Mouse (Mus musculus) heart, postnatal 25 days (tissue): Measurements from ENCODE around the gene Dapk3. TPM values are rescaled to one million over a fixed set of nuclear protein-coding genes. Genes with fewer than 3 reads are reported as not detected.
"Not testable (repeated sequence)": the region's sequence is repeated elsewhere in the genome, so short reads cannot be mapped to it uniquely, and the experiment has no call there.

Experiments
- DNase-seq: peaks from one replicate; pipeline ENCODE4 v3.0.0; 2022; ENCODE audit warnings: low spot score
- intact Hi-C: fragments of 180-260 bp; cut with DNase I; formaldehyde crosslinking; loops from one replicate; pipeline ENCODE4 v1.15.1; 2025
- total RNA-seq, 2 experiments: library from RNA; stranded (reverse); gene quantifications; 2 replicates each; pipeline ENCODE4 v1.2.3; 2021

The Dapk3 gene
- total RNA-seq, 2 experiments from 2014 or later, result 26.4 to 28.7 TPM

- peak; percentile 97 for DNase-seq
- intact Hi-C loops, result loop anchor here (5.0 kb wide), 1 partner anchor 159 kb away; no protein-coding TSS in a partner anchor
Observed at GRCm38 (mm10) chr10:81176466-81177271, 6.1 kb upstream of the Dapk3 start, which contains the start of gene Eef2. Gene Eef2, plus strand, starts transcription at chr10:81176631.

GRCm38 (mm10) chr10:81177491-81177925 lies 5.3 kb upstream of the Dapk3 start:
- DNase-seq, result no peak
- intact Hi-C loops, result loop anchor here (5.0 kb wide), 1 partner anchor 160 kb away; no protein-coding TSS in a partner anchor

GRCm38 (mm10) chr10:81177958-81178712 lies 4.7 kb upstream of the Dapk3 start:
- intact Hi-C loops, result loop anchor here (5.0 kb wide), 1 partner anchor 161 kb away; no protein-coding TSS in a partner anchor
- no peak for DNase-seq

- intact Hi-C loops, result loop anchor here (5.0 kb wide), 1 partner anchor 162 kb away; no protein-coding TSS in a partner anchor
Observed at GRCm38 (mm10) chr10:81178927-81179326, 3.9 kb upstream of the Dapk3 start.

GRCm38 (mm10) chr10:81179451-81180342 lies 3.1 kb upstream of the Dapk3 start:
- no peak for DNase-seq
- intact Hi-C loops, result loop anchor here (5.0 kb wide), 1 partner anchor 162 kb away; no protein-coding TSS in a partner anchor

More at GRCm38 (mm10) chr10:81178927-81179326, 3.9 kb upstream of the Dapk3 start:
- no peak for DNase-seq

- no peak for DNase-seq
- intact Hi-C loops, result no loop called here
Observed at GRCm38 (mm10) chr10:81180946-81181345, 1.9 kb upstream of the Dapk3 start.

- DNase-seq, intact Hi-C loops: not testable (repeated sequence)
Observed at GRCm38 (mm10) chr10:81181860-81182259, 945 bp upstream of the Dapk3 start.

- no peak for DNase-seq
- intact Hi-C loops, result no loop called here
Observed at GRCm38 (mm10) chr10:81183805-81184204, 1.0 kb downstream of the Dapk3 start, which contains the start of gene 4930442H23Rik. Gene 4930442H23Rik, minus strand, starts transcription at chr10:81183849.

- no peak for DNase-seq
- intact Hi-C loops, result no loop called here
Observed at GRCm38 (mm10) chr10:81184765-81185164, 2.0 kb downstream of the Dapk3 start.

GRCm38 (mm10) chr10:81187161-81187560 lies 4.4 kb downstream of the Dapk3 start:
- intact Hi-C loops, result no loop called here
- DNase-seq, result no peak

- no peak for DNase-seq
- intact Hi-C loops, result no loop called here
Observed at GRCm38 (mm10) chr10:81189821-81190220, 7.0 kb downstream of the Dapk3 start.

- no peak for DNase-seq
- intact Hi-C loops, result no loop called here
Observed at GRCm38 (mm10) chr10:81190236-81190911, 7.6 kb downstream of the Dapk3 start.

GRCm38 (mm10) chr10:81190912-81191321 lies 8.1 kb downstream of the Dapk3 start:
- intact Hi-C loops, result no loop called here
- DNase-seq, result no peak

GRCm38 (mm10) chr10:81191342-81191982 lies 8.7 kb downstream of the Dapk3 start:
- DNase-seq, result no peak
- intact Hi-C loops, result no loop called here

GRCm38 (mm10) chr10:81192270-81192967 lies 9.6 kb downstream of the Dapk3 start:
- intact Hi-C loops, result no loop called here
- peak; percentile 79 for DNase-seq

- no peak for DNase-seq
- intact Hi-C loops, result no loop called here
Observed at GRCm38 (mm10) chr10:81192968-81193501, 10.2 kb downstream of the Dapk3 start.

- intact Hi-C loops, result no loop called here
- no peak for DNase-seq
Observed at GRCm38 (mm10) chr10:81193991-81194774, 11.4 kb downstream of the Dapk3 start.
